Mouse (Mus musculus) ES-Bruce4 (cell line): ENCODE measurements around the gene Hmcn2.

ENCODE experiments used
- EP300 ChIP-seq: IDR thresholded peaks from 2 replicates; pipeline ENCODE4 v1.6.1; 2011; ENCODE audit warnings: low read depth, low read length; ENCODE audit not compliant: insufficient read depth
- POLR2A ChIP-seq: IDR thresholded peaks from one replicate; pipeline ENCODE4 v1.8.1; 2011; ENCODE audit warnings: low read length; ENCODE audit not compliant: insufficient read depth

GRCm38 (mm10) chr2:31308257-31308656, 6.0 kb upstream of the Hmcn2 start:
- TF ChIP-seq POLR2A = no peak
- TF ChIP-seq EP300 = no peak
